Mouse (Mus musculus): ENCODE measurements around the gene Sohlh1. TPM values are rescaled to one million over a fixed set of nuclear protein-coding genes. Genes with fewer than 3 reads are reported as not detected.

Gene Sohlh1
- polyA plus RNA-seq, 1 experiment from 2014 or later, result not detected

Other genes with a start within 250 kb of the Sohlh1 start
- 64.7 and 68.3 TPM in 2 replicates for gene Rabl6, start 238.7 kb downstream of the Sohlh1 start, polyA plus RNA-seq (2015; fragmentation: Nextera tagmentation; extraction: Ambion mirVana)
- 0.11 and 0.24 TPM in 2 replicates for gene Ccdc183, start 229.6 kb downstream of the Sohlh1 start, polyA plus RNA-seq (2015; fragmentation: Nextera tagmentation; extraction: Ambion mirVana)
- 56.4 and 67.2 TPM in 2 replicates for gene Tmem141, start 225.2 kb downstream of the Sohlh1 start, polyA plus RNA-seq (2015; fragmentation: Nextera tagmentation; extraction: Ambion mirVana)
- gene Fcna, start 219.2 kb downstream of the Sohlh1 start, polyA plus RNA-seq (2015; fragmentation: Nextera tagmentation; extraction: Ambion mirVana), result 2.5 and 3.1 TPM in 2 replicates
- gene Lcn8, start 194.1 kb downstream of the Sohlh1 start, polyA plus RNA-seq (2015; fragmentation: Nextera tagmentation; extraction: Ambion mirVana), result not detected in 2 replicates
- not detected in 2 replicates for gene Lcn5, start 189.3 kb downstream of the Sohlh1 start, polyA plus RNA-seq (2015; fragmentation: Nextera tagmentation; extraction: Ambion mirVana)
- not detected in 2 replicates for gene Lcn6, start 170.5 kb downstream of the Sohlh1 start, polyA plus RNA-seq (2015; fragmentation: Nextera tagmentation; extraction: Ambion mirVana)
- gene Lcn10, start 164.5 kb downstream of the Sohlh1 start, polyA plus RNA-seq (2015; fragmentation: Nextera tagmentation; extraction: Ambion mirVana), result not detected in 2 replicates
- not detected in 2 replicates for gene Obp2a, start 147.2 kb downstream of the Sohlh1 start, polyA plus RNA-seq (2015; fragmentation: Nextera tagmentation; extraction: Ambion mirVana)
- 158 and 170 TPM in 2 replicates for gene Bmyc, start 140.5 kb downstream of the Sohlh1 start, polyA plus RNA-seq (2015; fragmentation: Nextera tagmentation; extraction: Ambion mirVana)
- not detected in 2 replicates for gene Obp2b, start 110.2 kb downstream of the Sohlh1 start, polyA plus RNA-seq (2015; fragmentation: Nextera tagmentation; extraction: Ambion mirVana)
- gene Lcn3, start 81.7 kb downstream of the Sohlh1 start, polyA plus RNA-seq (2015; fragmentation: Nextera tagmentation; extraction: Ambion mirVana), result not detected in 2 replicates
- gene Lcn11, start 70.2 kb downstream of the Sohlh1 start, polyA plus RNA-seq (2015; fragmentation: Nextera tagmentation; extraction: Ambion mirVana), result not detected in 2 replicates
- not detected in 2 replicates for gene Gm13539, start 65.0 kb downstream of the Sohlh1 start, polyA plus RNA-seq (2015; fragmentation: Nextera tagmentation; extraction: Ambion mirVana)
- gene Glt6d1, start 31.4 kb downstream of the Sohlh1 start, polyA plus RNA-seq (2015; fragmentation: Nextera tagmentation; extraction: Ambion mirVana), result not detected in 2 replicates
- not detected in 2 replicates for gene Lcn9, start 24.1 kb downstream of the Sohlh1 start, polyA plus RNA-seq (2015; fragmentation: Nextera tagmentation; extraction: Ambion mirVana)
- 18.8 and 21.8 TPM in 2 replicates for gene Kcnt1, start 16.5 kb upstream of the Sohlh1 start, polyA plus RNA-seq (2015; fragmentation: Nextera tagmentation; extraction: Ambion mirVana)
- 61.2 and 80.3 TPM in 2 replicates for gene Camsap1, start 136.0 kb upstream of the Sohlh1 start, polyA plus RNA-seq (2015; fragmentation: Nextera tagmentation; extraction: Ambion mirVana)
- gene Ubac1, start 174.5 kb upstream of the Sohlh1 start, polyA plus RNA-seq (2015; fragmentation: Nextera tagmentation; extraction: Ambion mirVana), result 130 and 144 TPM in 2 replicates

All from midbrain, embryonic 16.5 days (tissue).